Mouse (Mus musculus) subcutaneous adipose tissue, adult 2 months (tissue): ENCODE data around the gene Mas1. TPM values are rescaled to one million over a fixed set of nuclear protein-coding genes. Genes with fewer than 3 reads are reported as not detected.

Experiments used
- polyA plus RNA-seq: library from polyadenylated mRNA; depleted of rRNA; stranded (reverse); fragments of >200 nt; gene quantifications from 2 replicates; pipeline ENCODE4 v1.2.3, GENCODE M21; 2012; ENCODE audit warnings: low replicate concordance; rRNA removed

Mas1 gene
- polyA plus RNA-seq: 0.13 and 1.8 TPM in 2 replicates

DNA sequence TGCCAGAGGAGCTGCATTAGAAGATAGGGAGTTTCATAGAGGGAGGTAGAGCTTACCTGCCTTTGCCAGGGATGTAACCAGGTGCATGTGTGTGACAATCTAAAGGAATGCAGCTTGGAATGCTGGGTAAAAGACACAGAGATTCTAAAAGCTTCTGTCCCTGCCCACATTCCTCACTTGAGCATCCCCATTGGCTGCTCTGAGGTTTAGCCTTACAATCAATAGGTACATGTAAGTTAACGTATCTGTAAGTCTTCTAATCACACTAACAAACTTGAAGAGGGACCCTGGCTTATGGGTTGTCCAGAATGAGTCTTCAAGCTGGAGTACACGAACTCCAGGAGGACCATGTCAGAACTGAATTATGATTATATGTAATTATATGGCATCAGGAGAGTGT is at the start of gene Mas1:
Gene Mas1, minus strand, starts transcription at position 101 of the 400 bp plus-strand sequence.

DNA sequence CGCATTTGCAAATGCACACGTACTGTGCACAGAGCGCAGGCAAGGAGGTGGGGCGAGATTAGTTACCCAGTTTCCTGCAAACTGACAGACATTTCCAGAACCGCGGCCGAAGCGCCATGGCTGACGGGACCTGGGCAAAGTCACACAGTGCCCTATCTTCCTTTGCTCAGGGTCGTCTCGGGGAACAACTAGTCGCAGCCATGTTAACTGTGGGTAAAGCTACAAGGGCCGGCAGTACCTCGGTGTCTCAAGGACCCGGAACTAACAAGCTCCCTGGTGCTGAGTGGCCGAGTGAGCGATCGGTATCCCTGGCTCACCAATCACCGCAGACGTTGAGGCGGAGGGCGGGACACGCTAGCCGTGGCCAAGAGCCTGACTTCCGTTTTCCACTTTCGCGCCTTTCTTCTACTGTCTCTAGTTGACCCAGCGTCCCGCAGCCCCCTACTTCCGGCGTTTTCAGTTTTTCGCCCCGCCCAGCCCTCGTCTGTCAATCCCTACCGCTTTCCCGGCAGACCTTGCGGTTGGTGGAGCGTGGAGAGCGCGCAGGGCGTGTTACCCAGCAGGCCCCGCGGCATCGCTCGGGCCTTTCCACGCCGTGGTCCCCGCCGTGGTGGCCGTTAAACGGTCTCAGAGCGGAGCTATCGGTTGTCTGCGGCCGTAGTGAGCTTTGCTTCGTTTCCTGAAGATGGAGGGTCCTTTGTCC is 48.1 kb upstream of the Mas1 start, which contains the start of gene Mrpl18:
Gene Mrpl18, minus strand, starts transcription at position 465 of the 703 bp plus-strand sequence.

DNA sequence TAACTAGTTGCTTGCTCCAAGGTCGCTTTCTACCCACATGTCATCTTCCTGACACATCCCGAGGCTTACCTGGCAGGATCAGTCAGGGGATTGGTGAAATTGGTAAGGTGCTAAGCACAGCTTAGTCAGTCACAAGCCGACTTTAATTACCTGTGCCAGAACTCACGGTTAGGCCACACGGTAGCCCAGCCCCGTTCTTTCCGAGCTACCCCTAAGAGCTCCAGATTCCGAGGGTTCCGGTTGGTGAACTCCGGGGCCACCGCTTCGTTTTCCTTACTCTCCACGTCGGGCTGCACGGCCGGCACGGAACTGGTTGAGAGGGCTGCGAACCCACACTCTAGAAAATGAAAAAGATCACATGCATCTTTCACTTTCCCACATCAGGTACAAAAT is 47.5 kb upstream of the Mas1 start, which contains the start of gene Tcp1:
Gene Tcp1, plus strand, starts transcription at position 214 of the 393 bp plus-strand sequence.

DNA sequence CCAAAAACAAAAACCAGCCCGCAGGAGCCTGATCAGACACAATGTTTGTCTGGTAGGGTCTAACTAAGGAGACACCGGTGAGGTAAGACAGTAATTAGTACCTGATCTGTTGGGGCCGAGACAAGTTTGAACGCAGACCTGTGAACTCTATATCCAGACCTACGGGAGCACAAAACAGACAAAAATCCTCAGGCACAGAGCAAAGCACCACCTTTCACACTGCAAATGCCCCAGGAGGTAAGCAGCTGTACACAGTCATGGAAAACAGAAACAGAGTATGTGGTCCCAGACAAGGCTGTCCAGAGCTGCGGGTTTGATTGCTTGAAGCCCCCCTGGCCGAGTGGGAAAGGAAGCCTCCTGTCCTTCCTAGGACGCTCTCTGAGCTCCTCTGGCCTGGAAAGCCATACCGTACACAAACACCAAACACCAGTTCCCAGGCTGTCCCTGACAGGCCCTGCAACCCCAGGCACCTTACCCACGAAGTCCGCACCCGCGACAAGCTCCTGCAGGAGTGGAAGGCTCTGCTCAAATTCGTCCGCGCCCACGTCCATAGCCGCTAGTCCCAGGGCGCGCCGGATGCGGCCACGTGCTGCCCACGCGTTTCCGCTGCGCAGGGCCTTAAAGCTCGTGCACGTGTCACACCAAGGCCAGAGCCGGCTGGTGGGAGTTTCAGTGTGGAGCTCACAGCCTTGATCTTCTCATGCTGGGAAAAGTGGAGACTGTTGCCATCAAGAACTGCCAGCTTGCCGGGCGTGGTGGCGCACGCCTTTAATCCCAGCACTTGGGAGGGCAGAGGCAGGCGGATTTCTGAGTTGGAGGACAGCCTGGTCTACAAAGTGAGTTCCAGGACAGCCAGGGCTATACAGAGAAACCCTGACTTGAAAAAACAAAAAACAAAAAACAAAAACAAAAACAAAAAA is 41.7 kb upstream of the Mas1 start, which contains the start of gene Pnldc1:
Gene Pnldc1, minus strand, starts transcription at position 870 of the 920 bp plus-strand sequence.

DNA sequence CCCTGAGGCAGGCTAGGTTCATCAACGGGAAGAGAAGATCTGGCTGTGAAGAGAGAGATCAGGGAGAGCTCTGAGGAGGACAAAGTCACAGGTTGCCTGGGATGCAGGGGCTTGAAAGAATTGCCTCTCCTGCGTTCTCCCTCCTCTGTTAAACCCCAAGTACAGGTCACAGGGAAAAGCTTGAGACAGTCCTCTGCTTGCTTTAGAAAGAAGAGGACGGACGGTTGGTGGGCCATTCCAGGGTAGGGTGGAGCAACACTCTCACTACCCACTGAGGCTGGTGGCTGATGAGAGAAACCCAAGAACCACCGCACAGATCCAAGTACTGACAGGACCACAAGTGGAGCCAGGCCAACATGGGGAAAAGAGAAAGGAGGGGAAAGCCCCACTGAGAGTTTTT is 7.8 kb upstream of the Mas1 start, which contains the start of gene Mrgprh:
Gene Mrgprh, plus strand, starts transcription at position 301 of the 400 bp plus-strand sequence.

Other genes with a start within 250 kb of the Mas1 start
- 0.06 and 0.87 TPM in 2 replicates for gene Slc22a1, start 192.3 kb downstream of the Mas1 start, polyA plus RNA-seq
- 26.6 and 48.4 TPM in 2 replicates for gene Igf2r, start 98.5 kb downstream of the Mas1 start, polyA plus RNA-seq
- 0.73 and 1.2 TPM in 2 replicates for gene Mrgprh, start 7.9 kb upstream of the Mas1 start, polyA plus RNA-seq
- gene Pnldc1, start 42.1 kb upstream of the Mas1 start, polyA plus RNA-seq: 4.1 and 19.7 TPM in 2 replicates
- 64.6 and 97.5 TPM in 2 replicates for gene Tcp1, start 47.6 kb upstream of the Mas1 start, polyA plus RNA-seq
- 31.6 and 34.9 TPM in 2 replicates for gene Mrpl18, start 48.2 kb upstream of the Mas1 start, polyA plus RNA-seq
- 0.42 and 0.85 TPM in 2 replicates for gene Acat3, start 72.5 kb upstream of the Mas1 start, polyA plus RNA-seq
- 45.2 and 66.0 TPM in 2 replicates for gene Acat2, start 92.6 kb upstream of the Mas1 start, polyA plus RNA-seq
- gene Wtap, start 126.0 kb upstream of the Mas1 start, polyA plus RNA-seq: 17.7 and 22.8 TPM in 2 replicates
- 317 and 641 TPM in 2 replicates for gene Sod2, start 138.7 kb upstream of the Mas1 start, polyA plus RNA-seq
- gene Gpr31b, start 184.2 kb upstream of the Mas1 start, polyA plus RNA-seq: 0.09 and 0.59 TPM in 2 replicates
- gene Tcp10b, start 193.0 kb upstream of the Mas1 start, polyA plus RNA-seq: 0.09 and 0.22 TPM in 2 replicates